Mouse (Mus musculus): ENCODE results near the gene Ctsk.

Gene Ctsk

GRCm38 (mm10) chr3:95499024-95499423 is at the start of gene Ctsk:
TSS of gene Ctsk (plus strand) at chr3:95499256.
- DNase-seq (ENCODE audit: extremely low spot score, low spot score) = no peak

GRCm38 (mm10) chr3:95450408-95450807 is 48.6 kb upstream of the Ctsk start:
- peak; percentile 33 for DNase-seq (ENCODE audit: extremely low spot score, low spot score)

GRCm38 (mm10) chr3:95450915-95451314 is 48.1 kb upstream of the Ctsk start:
- no peak for DNase-seq (ENCODE audit: extremely low spot score, low spot score)

- DNase-seq (ENCODE audit: extremely low spot score, low spot score) = no peak
These were observed 42.7 kb upstream of the Ctsk start for GRCm38 (mm10) chr3:95456367-95456766.

- DNase-seq (ENCODE audit: extremely low spot score, low spot score) = no peak
These were observed 41.3 kb upstream of the Ctsk start for GRCm38 (mm10) chr3:95457758-95458157.

GRCm38 (mm10) chr3:95459381-95459780 is 39.7 kb upstream of the Ctsk start:
- DNase-seq (ENCODE audit: extremely low spot score, low spot score) = no peak

GRCm38 (mm10) chr3:95463852-95464251 is 35.2 kb upstream of the Ctsk start:
- no peak for DNase-seq (ENCODE audit: extremely low spot score, low spot score)

- no peak for DNase-seq (ENCODE audit: extremely low spot score, low spot score)
These were observed 20.1 kb upstream of the Ctsk start for GRCm38 (mm10) chr3:95478966-95479365.

GRCm38 (mm10) chr3:95486421-95486820 is 12.6 kb upstream of the Ctsk start:
- DNase-seq (ENCODE audit: extremely low spot score, low spot score) = no peak

GRCm38 (mm10) chr3:95488679-95489078 is 10.4 kb upstream of the Ctsk start:
- DNase-seq (ENCODE audit: extremely low spot score, low spot score) = no peak

GRCm38 (mm10) chr3:95490238-95490637 is 8.8 kb upstream of the Ctsk start:
- DNase-seq (ENCODE audit: extremely low spot score, low spot score) = no peak

GRCm38 (mm10) chr3:95494342-95494741 is 4.7 kb upstream of the Ctsk start:
- DNase-seq (ENCODE audit: extremely low spot score, low spot score) = peak; percentile 55

- no peak for DNase-seq (ENCODE audit: extremely low spot score, low spot score)
These were observed 827 bp upstream of the Ctsk start for GRCm38 (mm10) chr3:95498229-95498628.

- DNase-seq (ENCODE audit: extremely low spot score, low spot score) = no peak
These were observed 562 bp downstream of the Ctsk start for GRCm38 (mm10) chr3:95499496-95500140.

GRCm38 (mm10) chr3:95502312-95502711 is 3.3 kb downstream of the Ctsk start:
- no peak for DNase-seq (ENCODE audit: extremely low spot score, low spot score)

- no peak for DNase-seq (ENCODE audit: extremely low spot score, low spot score)
These were observed 10.3 kb downstream of the Ctsk start for GRCm38 (mm10) chr3:95509348-95509747.

GRCm38 (mm10) chr3:95511611-95512180 is 12.6 kb downstream of the Ctsk start:
- no peak for DNase-seq (ENCODE audit: extremely low spot score, low spot score)

GRCm38 (mm10) chr3:95516614-95517041 is 17.6 kb downstream of the Ctsk start:
- DNase-seq (ENCODE audit: extremely low spot score, low spot score) = no peak

GRCm38 (mm10) chr3:95517493-95517898 is 18.4 kb downstream of the Ctsk start:
- peak; percentile 71 for DNase-seq (ENCODE audit: extremely low spot score, low spot score)

GRCm38 (mm10) chr3:95518891-95519290 is 19.8 kb downstream of the Ctsk start:
- no peak for DNase-seq (ENCODE audit: extremely low spot score, low spot score)

- no peak for DNase-seq (ENCODE audit: extremely low spot score, low spot score)
These were observed 20.3 kb downstream of the Ctsk start for GRCm38 (mm10) chr3:95519315-95519714.

GRCm38 (mm10) chr3:95520100-95520499 is 21.0 kb downstream of the Ctsk start:
- no peak for DNase-seq (ENCODE audit: extremely low spot score, low spot score)

GRCm38 (mm10) chr3:95521168-95521567 is 22.1 kb downstream of the Ctsk start:
- no peak for DNase-seq (ENCODE audit: extremely low spot score, low spot score)
